Mouse (Mus musculus) adrenal gland, adult 8-10 months (tissue): Measurements from ENCODE around the gene Erich6b. TPM values are rescaled to one million over a fixed set of nuclear protein-coding genes. Genes with fewer than 3 reads are reported as not detected.

Experiments
- DNase-seq: peaks from one replicate; pipeline ENCODE4 v3.0.0; 2022
- total RNA-seq, 4 experiments: library from RNA; stranded (reverse); gene quantifications; 2 replicates each; pipeline ENCODE4 v1.2.4; 2022

Gene Erich6b
- total RNA-seq, 4 experiments from 2014 or later = not detected

DNA sequence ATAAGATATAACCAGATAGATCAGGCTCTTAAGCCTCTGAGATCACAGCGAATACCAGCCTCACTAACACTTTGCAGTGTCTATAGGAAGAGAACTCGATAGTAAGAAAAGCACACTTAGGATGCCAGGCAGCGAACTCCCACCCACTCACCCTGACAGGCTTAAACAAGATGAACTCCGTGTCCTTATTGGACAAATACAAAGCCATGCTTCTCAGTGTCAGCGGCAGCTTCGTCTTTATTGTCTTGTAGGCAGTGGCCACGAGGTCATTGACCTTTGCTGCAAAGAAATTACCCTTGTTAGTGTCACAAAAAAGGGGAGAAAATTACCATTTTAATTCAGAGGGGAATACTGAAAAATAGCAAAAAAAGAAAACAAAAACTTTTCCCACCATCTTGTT lies 65.7 kb downstream of the Erich6b start:
- no peak for DNase-seq

DNA sequence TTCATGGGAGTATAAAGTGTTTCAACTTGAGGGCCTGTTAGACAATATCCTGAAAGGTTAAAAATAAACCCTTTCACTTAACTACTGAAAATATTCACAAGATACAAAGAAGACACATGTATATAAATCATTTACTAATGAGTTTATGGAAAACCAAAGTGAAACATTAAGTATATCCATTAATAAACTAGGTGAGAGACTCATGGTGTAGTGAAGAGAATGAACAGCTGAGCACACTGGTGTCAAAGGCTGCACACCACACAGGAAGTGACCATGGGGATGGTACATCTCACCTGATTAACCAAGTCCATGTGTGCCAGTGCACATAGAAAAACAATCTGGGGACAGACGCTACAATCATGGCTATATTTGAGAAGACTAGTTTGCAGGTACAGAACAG lies 66.9 kb downstream of the Erich6b start:
- DNase-seq = no peak

DNA sequence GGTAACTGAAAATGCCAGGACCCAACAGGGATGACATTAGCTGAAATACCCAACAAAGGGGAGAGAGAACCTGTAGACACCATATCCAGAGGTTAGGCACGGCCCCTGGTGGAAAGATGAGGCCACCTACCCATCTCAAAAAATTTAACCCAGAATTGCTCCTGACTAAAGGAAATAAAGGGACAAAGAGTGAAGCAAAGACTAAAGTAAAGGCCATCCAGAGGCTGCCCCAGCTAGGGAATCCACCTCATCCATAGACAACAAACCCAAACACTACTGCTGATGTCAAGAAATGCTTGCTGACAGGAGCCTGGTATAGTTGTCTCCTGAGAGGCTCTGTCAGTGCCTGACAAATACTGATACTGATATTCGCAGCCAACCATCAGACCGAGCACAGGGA lies 69.7 kb downstream of the Erich6b start:
- DNase-seq = no peak

DNA sequence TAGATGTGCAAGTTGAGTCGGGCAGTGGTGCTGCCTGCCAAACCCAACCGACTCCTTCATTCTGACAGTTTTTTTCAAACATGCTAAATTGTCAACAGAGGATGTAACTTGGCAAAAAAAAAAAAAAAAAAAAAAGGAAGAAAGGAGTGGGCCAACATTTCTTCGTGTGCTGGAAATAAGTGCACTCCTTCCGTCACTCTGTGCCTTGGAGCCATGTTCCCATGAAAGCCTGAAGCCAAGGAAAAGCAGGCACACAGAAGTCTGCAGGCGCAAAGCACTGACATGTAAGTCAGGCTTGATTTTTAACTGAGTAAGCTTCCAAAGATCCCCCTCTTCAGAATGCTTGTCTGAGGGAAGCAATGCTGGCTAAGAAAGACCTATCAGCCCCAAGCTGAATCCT lies 70.6 kb downstream of the Erich6b start:
- no peak for DNase-seq

DNA sequence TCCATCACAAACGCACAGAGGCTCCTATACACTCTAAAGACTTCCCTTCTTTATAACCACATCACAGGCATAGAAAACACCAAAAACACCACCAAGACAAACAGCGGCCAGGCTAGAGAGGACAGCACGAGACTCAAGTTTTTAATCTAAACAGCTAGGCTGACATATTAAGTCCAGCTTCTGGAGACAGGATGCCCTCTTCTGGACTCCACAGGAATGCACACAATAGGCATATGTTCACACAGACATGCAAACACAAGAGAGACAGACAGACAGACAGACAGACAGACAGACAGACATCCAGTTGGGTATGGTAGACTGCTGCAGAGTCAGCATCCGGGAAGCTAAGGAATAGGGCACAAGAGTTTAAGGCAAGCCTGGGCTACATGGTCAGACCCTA lies 71.6 kb downstream of the Erich6b start:
- no peak for DNase-seq

DNA sequence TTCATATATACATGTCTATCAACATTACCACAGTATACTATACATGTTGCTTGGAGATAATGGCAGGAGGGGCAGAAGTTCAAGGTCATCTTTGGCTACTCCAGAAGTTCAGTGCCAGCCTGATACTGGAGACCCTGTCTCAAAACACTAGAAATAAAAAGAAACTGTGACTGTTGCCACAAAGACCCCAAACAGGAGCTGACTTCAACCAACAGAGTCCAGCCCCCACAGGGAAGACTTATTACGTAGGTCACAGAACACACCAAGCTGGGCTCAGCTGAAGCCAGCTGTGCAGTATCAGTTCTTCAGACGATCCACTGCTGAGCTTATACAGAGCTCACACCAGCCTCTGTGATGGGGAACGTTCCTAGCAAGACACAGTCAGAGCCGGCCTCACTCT lies 74.4 kb downstream of the Erich6b start:
- no peak for DNase-seq

Other genes starting within 250 kb of the Erich6b start
- under 1 TPM; 0.07 to 0.25 (median 0.17) TPM for gene Siah3, start 186.3 kb upstream of the Erich6b start, total RNA-seq
- gene Spert, start 49.1 kb upstream of the Erich6b start, total RNA-seq = not detected
- gene Cog3, start 112.3 kb downstream of the Erich6b start, total RNA-seq = 10 to 100 TPM; 27.2 to 41.4 (median 37.6) TPM
- gene Slc25a30, start 144.8 kb downstream of the Erich6b start, total RNA-seq = 100 to 1,000 TPM in 2 of 4 experiments, 10 to 100 TPM in 2; 88.4 to 209 (median 152) TPM
- 1,000 to 10,000 TPM; 2,109 to 2,569 (median 2,425) TPM for gene Tpt1, start 202.8 kb downstream of the Erich6b start, total RNA-seq